Mouse (Mus musculus): Measurements from ENCODE around the gene Pafah1b1. TPM values are rescaled to one million over a fixed set of nuclear protein-coding genes. Genes with fewer than 3 reads are reported as not detected.

The Pafah1b1 gene
- polyA plus RNA-seq, 1 experiment from 2014 or later = 64.5 TPM

DNA sequence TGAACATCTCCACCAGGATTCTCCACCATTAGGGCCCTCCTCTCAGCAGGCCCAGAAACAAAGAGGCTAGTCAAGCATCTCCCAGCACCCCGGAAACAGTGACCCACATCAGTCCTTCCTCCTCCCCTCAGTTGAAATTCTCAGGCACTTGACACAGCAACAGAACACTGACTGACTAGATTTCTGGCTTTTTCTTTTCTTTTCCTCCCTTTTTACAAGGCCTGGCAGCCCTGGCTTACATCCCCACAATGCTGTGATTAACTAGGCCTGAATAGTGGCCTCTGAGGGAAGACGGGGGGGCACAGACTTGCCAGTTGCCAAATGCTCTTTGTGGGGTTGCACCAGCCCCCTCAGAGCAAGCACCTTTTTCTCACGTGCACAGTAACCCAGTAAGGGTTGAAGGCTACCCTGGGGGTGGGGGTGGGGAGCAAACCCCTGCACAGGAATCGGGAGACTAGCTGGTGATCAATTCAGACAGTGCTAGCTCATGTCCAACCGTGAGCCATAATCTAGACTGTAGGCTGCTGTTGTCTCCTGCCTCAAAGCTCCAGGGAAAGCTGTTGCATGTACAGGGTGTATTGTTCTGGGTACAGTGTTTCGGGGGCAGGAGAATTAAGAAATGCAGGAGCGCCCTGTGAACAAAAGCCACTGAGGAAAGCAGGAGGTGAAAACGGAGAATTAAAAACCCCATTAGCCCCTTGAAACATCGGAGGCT is 27.0 kb upstream of the Pafah1b1 start:
- Histone ChIP-seq H3K9ac (peak overlapping the region; percentile 37; the same call in 1 of the 2 replicates), H3K4me1 (peaks cover 13% of the 10 kb centered on the region), H3K36me3 (ENCODE audit: poor library complexity, severe bottlenecking) (no peaks in the 10 kb centered on the region), H3K27ac (peak overlapping the region; percentile 79), H3K4me3 (no peak overlapping the region), H3K9me3 (replicated peaks) (no peaks in the 10 kb centered on the region), H3K27me3 (no peaks in the 10 kb centered on the region), H3K4me2 (peak overlapping the region; percentile 35; the same call in 1 of the 2 replicates)
- 7% methylated on average over 9 of the region's 9 CpGs for WGBS
- ATAC-seq = peak; percentile 62; the same call in 1 of the 2 replicates

GRCm38 (mm10) chr11:74750662-74751351 is 26.3 kb upstream of the Pafah1b1 start:
- Histone ChIP-seq H3K9me3 (replicated peaks) (no peaks in the 10 kb centered on the region), H3K27me3 (no peaks in the 10 kb centered on the region), H3K4me2 (no peak overlapping the region), H3K4me3 (no peak overlapping the region), H3K27ac (peak overlapping the region; percentile 79), H3K36me3 (ENCODE audit: poor library complexity, severe bottlenecking) (no peaks in the 10 kb centered on the region), H3K4me1 (peaks cover 13% of the 10 kb centered on the region), H3K9ac (0 out of 2 replicates have a peak overlapping the region, but pooled peaks have one; percentile 37)
- WGBS = 75% methylated on average over 7 of the region's 7 CpGs
- ATAC-seq = no peak

DNA sequence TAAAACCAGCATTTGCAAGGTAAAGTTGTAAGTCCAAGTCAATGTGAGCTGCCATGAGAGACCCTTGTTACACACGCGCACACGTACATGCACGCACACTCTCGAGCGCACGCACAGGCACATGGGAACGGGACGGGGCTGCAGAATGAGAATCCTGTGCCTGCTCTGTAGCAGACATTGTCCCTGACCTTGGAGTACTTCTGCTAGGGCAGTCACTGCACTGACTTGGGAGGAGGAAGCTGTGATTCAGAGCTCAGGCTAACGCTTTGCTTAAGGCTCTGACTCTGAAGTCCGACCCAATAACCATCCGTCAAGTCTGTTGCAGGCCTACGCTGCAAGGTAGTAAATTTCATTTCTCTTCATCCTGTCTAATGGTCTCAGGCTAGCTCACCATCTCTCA is 24.8 kb upstream of the Pafah1b1 start:
- H3K4me2 ChIP-seq = no peak overlapping the region
- H3K9me3 ChIP-seq (replicated peaks) = no peaks in the 10 kb centered on the region
- no peak overlapping the region for H3K4me3 ChIP-seq
- 95% methylated on average over 13 of the region's 13 CpGs for WGBS
- no peak overlapping the region for H3K9ac ChIP-seq
- H3K27ac ChIP-seq = no peak overlapping the region
- H3K27me3 ChIP-seq = no peaks in the 10 kb centered on the region
- peaks cover 13% of the 10 kb centered on the region for H3K4me1 ChIP-seq
- no peaks in the 10 kb centered on the region for H3K36me3 ChIP-seq (ENCODE audit: poor library complexity, severe bottlenecking)
- ATAC-seq = no peak

DNA sequence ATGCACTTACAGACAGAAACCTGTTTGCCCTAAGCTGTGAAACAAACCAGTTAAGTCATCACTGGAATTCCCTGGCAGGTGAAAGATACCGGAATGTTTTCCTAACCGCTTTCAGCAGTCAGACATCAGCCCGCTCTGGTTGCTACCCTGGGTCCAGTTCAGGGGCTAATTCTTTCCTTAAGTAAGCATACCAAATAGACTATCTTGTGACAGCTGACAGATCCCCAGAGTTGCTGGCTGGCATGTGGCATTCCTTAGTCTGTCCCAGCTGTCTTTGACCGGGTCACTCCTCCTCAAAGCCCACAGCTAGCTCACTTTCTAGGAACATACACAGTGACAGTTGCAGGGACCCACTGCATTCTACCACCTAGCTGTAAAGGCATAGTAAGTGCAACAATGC is 23.6 kb upstream of the Pafah1b1 start:
- Histone ChIP-seq H3K9ac (no peak overlapping the region), H3K27ac (no peak overlapping the region), H3K27me3 (no peaks in the 10 kb centered on the region), H3K9me3 (replicated peaks) (no peaks in the 10 kb centered on the region), H3K36me3 (ENCODE audit: poor library complexity, severe bottlenecking) (no peaks in the 10 kb centered on the region), H3K4me3 (no peak overlapping the region), H3K4me2 (no peak overlapping the region), H3K4me1 (peaks cover 13% of the 10 kb centered on the region)
- WGBS = 86% methylated on average over 4 of the region's 4 CpGs
- no peak for ATAC-seq

DNA sequence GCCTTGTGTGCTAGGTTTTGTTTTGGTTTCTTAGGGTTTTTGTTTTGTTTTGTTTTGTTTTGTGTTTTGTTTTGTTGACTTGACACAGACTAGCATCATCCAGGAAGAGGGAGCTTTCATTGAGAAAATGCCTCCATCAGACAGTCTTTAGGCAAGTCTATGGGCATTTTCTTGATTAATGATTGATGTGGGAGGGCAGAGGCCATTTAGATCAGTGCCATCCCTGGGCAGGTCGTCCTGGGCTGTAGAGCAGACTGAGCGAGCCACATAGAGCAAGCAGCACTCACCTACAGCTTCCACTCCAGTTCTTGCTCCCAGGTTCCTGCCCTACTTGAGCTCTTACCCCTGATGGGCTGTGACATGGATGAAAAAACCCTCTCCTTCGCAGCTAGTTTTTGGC is 13.4 kb upstream of the Pafah1b1 start:
- Histone ChIP-seq H3K9me3 (replicated peaks) (0 out of 2 replicates have a peak, but pooled peaks cover 3% of the 10 kb centered on the region), H3K27ac (no peak overlapping the region), H3K9ac (no peak overlapping the region), H3K4me1 (peaks cover 9% of the 10 kb centered on the region), H3K36me3 (ENCODE audit: poor library complexity, severe bottlenecking) (no peaks in the 10 kb centered on the region), H3K27me3 (no peaks in the 10 kb centered on the region), H3K4me2 (no peak overlapping the region), H3K4me3 (no peak overlapping the region)
- no peak for ATAC-seq
- 73% methylated on average over 3 of the region's 3 CpGs for WGBS

DNA sequence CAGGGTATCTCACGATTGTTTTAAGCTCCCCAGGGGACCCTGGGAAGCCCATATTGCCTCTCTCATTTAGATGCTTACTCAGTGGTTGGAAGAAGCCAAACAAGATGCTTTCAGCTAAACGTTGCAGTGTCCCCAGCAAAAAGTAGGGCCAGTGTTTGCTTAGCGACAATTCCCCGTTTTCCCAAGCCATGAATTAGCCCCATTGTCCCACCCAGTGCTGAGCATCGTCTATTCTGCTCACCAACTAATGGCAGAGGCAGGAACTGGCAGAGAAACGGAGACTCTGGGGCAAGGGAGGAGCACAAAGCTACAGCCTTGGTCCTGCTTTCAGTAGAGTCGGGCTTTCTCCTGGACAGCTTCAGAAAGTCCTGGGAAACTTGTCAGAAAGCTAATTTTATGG is 10.4 kb upstream of the Pafah1b1 start:
- 6% methylated on average over 7 of the region's 7 CpGs for WGBS

GRCm38 (mm10) chr11:74725181-74725580 is 711 bp upstream of the Pafah1b1 start:
- Histone ChIP-seq H3K36me3 (ENCODE audit: poor library complexity, severe bottlenecking) (no peaks in the 10 kb centered on the region), H3K9me3 (replicated peaks) (no peaks in the 10 kb centered on the region), H3K27ac (no peak overlapping the region), H3K4me3 (no peak overlapping the region), H3K4me1 (peaks cover 29% of the 10 kb centered on the region), H3K9ac (peak overlapping the region; percentile 98), H3K27me3 (no peaks in the 10 kb centered on the region), H3K4me2 (no peak overlapping the region)
- WGBS = 69% methylated on average over 5 of the region's 5 CpGs
- no peak for ATAC-seq

More for the DNA sequence above, 10.4 kb upstream of the Pafah1b1 start:
- H3K4me3 ChIP-seq = no peak overlapping the region
- no peak overlapping the region for H3K9ac ChIP-seq
- H3K4me1 ChIP-seq = peaks cover 9% of the 10 kb centered on the region
- 0 out of 2 replicates have a peak, but pooled peaks cover 3% of the 10 kb centered on the region for H3K9me3 ChIP-seq (replicated peaks)
- no peak overlapping the region for H3K27ac ChIP-seq
- H3K4me2 ChIP-seq = peak overlapping the region; percentile 27
- no peaks in the 10 kb centered on the region for H3K36me3 ChIP-seq (ENCODE audit: poor library complexity, severe bottlenecking)
- no peak for ATAC-seq
- no peaks in the 10 kb centered on the region for H3K27me3 ChIP-seq

DNA sequence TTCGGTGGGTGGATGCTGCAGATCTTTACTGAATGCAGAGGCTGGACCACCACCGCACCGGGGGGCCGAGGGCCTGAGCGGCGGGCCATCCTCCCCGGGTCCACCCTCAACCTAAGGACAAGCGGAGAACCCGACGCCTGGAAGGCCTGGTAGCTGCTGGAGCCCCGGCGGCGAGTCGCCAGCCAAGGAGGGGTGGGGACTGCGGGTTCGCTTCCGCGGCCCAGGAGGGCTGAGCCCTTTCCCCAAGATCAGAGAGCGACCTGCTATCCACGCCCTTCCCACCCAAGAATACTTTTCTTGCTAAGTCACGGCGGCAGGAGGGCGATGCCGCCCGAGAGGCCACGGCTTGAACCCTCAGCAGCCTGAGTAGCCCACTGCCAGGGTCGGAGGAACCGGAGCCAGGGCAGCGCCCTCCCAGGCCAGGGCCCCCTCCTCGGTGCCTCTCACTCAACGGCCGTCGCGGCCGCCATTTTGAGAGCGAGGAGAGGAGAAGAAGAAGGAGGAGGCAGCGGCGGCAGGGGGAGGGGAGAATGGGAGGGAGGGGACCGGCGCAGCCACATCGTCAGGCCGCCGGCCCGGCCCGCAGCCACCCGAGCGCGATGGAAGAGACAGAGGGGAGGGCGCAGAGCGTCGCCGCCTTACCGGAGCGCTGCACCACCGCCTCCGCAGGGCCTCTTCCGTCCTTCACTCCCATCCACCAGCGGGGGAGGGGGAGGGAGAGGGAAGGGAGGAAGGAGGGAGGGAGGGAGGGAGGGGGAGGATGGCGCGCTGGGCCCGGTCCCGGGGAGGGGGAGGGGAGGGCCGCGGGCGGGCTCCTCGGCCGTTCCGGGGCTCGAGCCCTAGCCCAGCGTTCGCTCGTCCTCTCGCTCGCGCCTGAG is 874 bp downstream of the Pafah1b1 start:
- Histone ChIP-seq H3K4me2 (peak overlapping the region; percentile 80), H3K36me3 (ENCODE audit: poor library complexity, severe bottlenecking) (no peaks in the 10 kb centered on the region), H3K4me3 (peak overlapping the region; percentile 72), H3K9me3 (replicated peaks) (no peaks in the 10 kb centered on the region), H3K9ac (peak overlapping the region; percentile 98), H3K27me3 (no peaks in the 10 kb centered on the region), H3K4me1 (peaks cover 35% of the 10 kb centered on the region), H3K27ac (peak overlapping the region; percentile 99)
- peak; percentile 84 for ATAC-seq
- WGBS = under 1% methylated on average over 38 of the region's 75 CpGs

DNA sequence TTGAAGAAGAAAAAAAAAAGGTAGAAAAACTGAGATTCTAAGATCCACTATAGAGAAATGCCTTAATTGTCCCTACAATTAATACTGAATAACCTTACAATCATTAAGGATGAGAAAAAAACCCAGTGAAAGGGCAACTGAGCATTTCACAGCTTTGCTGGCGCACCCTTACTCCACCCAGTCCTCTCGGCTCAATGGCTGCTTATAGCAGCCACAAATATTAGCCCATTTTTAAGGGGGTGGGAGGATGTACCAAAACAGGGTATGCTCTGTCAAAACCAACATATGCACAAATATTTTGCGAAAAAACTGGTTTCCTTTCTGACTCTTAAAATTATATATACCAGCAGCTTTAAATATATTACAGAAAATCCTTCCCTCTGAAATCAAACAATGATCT is 2.5 kb downstream of the Pafah1b1 start:
- Histone ChIP-seq H3K4me2 (peak overlapping the region; percentile 80), H3K4me1 (peaks cover 35% of the 10 kb centered on the region), H3K9me3 (replicated peaks) (no peaks in the 10 kb centered on the region), H3K9ac (peak overlapping the region; percentile 65), H3K27ac (peak overlapping the region; percentile 57; the same call in 1 of the 2 replicates), H3K4me3 (peak overlapping the region; percentile 72), H3K36me3 (ENCODE audit: poor library complexity, severe bottlenecking) (no peaks in the 10 kb centered on the region), H3K27me3 (no peaks in the 10 kb centered on the region)
- ATAC-seq = no peak
- 27% methylated on average over 3 of the region's 3 CpGs for WGBS

- H3K9me3 ChIP-seq (replicated peaks) = no peaks in the 10 kb centered on the region
- H3K4me3 ChIP-seq = no peak overlapping the region
- H3K4me2 ChIP-seq = peak overlapping the region; percentile 46
- H3K36me3 ChIP-seq (ENCODE audit: poor library complexity, severe bottlenecking) = no peaks in the 10 kb centered on the region
- ATAC-seq = no peak
- no peak overlapping the region for H3K27ac ChIP-seq
- no peaks in the 10 kb centered on the region for H3K27me3 ChIP-seq
- H3K9ac ChIP-seq = no peak overlapping the region
- peaks cover 39% of the 10 kb centered on the region for H3K4me1 ChIP-seq
- 79% methylated on average over 2 of the region's 2 CpGs for WGBS
Observed at GRCm38 (mm10) chr11:74721141-74721540, 3.3 kb downstream of the Pafah1b1 start.

DNA sequence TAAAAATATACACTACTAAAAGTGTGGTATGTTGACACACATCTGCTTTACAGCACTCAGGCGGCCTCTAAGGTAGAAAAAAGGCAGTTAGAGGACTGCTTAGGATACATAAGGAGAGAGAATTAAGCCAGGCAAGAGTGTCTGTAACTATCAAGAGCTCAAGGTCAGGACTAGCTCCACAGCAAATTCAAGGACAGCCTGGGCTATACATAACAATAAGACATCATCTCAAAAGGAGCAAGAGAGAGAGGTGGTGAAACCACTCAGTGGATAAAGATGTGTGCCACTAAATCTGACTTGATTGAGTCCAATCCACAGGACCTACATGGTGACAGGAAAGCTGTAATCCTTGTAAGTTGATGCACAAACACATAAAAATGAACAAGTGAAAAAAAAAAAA is 3.8 kb downstream of the Pafah1b1 start:
- no peak for ATAC-seq
- no peaks in the 10 kb centered on the region for H3K36me3 ChIP-seq (ENCODE audit: poor library complexity, severe bottlenecking)
- H3K9me3 ChIP-seq (replicated peaks) = no peaks in the 10 kb centered on the region
- no peaks in the 10 kb centered on the region for H3K27me3 ChIP-seq
- WGBS = 85% methylated on average over 1 of the region's 1 CpGs
- H3K4me2 ChIP-seq = peak overlapping the region; percentile 46
- no peak overlapping the region for H3K9ac ChIP-seq
- H3K27ac ChIP-seq = no peak overlapping the region
- peaks cover 39% of the 10 kb centered on the region for H3K4me1 ChIP-seq
- H3K4me3 ChIP-seq = no peak overlapping the region

Data from forebrain, embryonic 13.5 days (tissue).